Mouse (Mus musculus) cerebellum, adult 2 months (tissue): ENCODE results near the gene Tecr.
A peak's percentile ranks its signal among the peaks of the same experiment; 100 is the strongest.

Experiments
- CTCF ChIP-seq: fragments of 200-500 bp; IDR thresholded peaks from 2 replicates; pipeline ENCODE4 v1.5.1; 2011; ENCODE audit warnings: low read depth, mild to moderate bottlenecking, control low read depth, low read length, moderate library complexity, borderline replicate concordance; ENCODE audit not compliant: insufficient read depth
- POLR2A ChIP-seq: fragments of 200-500 bp; IDR thresholded peaks from 2 replicates; pipeline ENCODE4 v1.6.1; 2011; ENCODE audit warnings: low read length, control low read depth, borderline replicate concordance; ENCODE audit not compliant: insufficient read depth

- peak; percentile 20; the same call in 1 of the 2 replicates for TF ChIP-seq CTCF
- no peak for TF ChIP-seq POLR2A
These were observed 17.2 kb downstream of the Tecr start for GRCm38 (mm10) chr8:83590488-83591023.
